Mouse (Mus musculus) ES-E14 (cell line): ENCODE data around the gene Trip11. TPM values are rescaled to one million over a fixed set of nuclear protein-coding genes. Genes with fewer than 3 reads are reported as not detected.

Source experiments
- DNase-seq: peaks from one replicate; pipeline ENCODE4 v3.0.0-alpha.2; 2013; ENCODE audit warnings: low read depth, low spot score
- H3K27ac ChIP-seq: 2 replicates; pipeline ENCODE4 v1.5.1; 2012; ENCODE audit warnings: low read depth, mild to moderate bottlenecking, low read length, moderate library complexity, mixed read lengths; ENCODE audit not compliant: poor library complexity, insufficient read depth, severe bottlenecking
- H3K36me3 ChIP-seq: 2 replicates; pipeline ENCODE4 v1.6.1; 2012; ENCODE audit warnings: mild to moderate bottlenecking, low read length, moderate library complexity, mixed read lengths; ENCODE audit not compliant: control insufficient read depth, poor library complexity, insufficient read depth, severe bottlenecking
- H3K4me1 ChIP-seq, 2 experiments: fragments of 150-350 bp in 1 of 2; sonication (generic) in 1 of 2; 2 replicates each; pipeline ENCODE4 v1.6.1; 2012; ENCODE audit warnings: low read length in 2 of 2, mild to moderate bottlenecking in 1 of 2, mixed read lengths in 1 of 2; ENCODE audit not compliant: control insufficient read depth in 2 of 2, insufficient read depth in 2 of 2, poor library complexity in 1 of 2
- H3K4me3 ChIP-seq, 2 experiments: fragments of 150-350 bp in 1 of 2; sonication (generic) in 1 of 2; 2 replicates each; pipeline ENCODE4 v1.5.1; 2012; ENCODE audit warnings: low read length in 2 of 2, low read depth in 1 of 2, mild to moderate bottlenecking in 1 of 2, mixed read lengths in 1 of 2; ENCODE audit not compliant: insufficient read depth in 1 of 2, poor library complexity in 1 of 2, severe bottlenecking in 1 of 2
- H3K9ac ChIP-seq: 2 replicates; pipeline ENCODE4 v1.6.1; 2012; ENCODE audit warnings: low read depth, mild to moderate bottlenecking, low read length, mixed read lengths; ENCODE audit not compliant: poor library complexity, insufficient read depth, severe bottlenecking
- H3K9me3 ChIP-seq: fragments of 150-350 bp; sonication (generic); 2 replicates; pipeline ENCODE4 v1.6.1; 2012; ENCODE audit warnings: low read depth, mild to moderate bottlenecking, low read length; ENCODE audit not compliant: control insufficient read depth, insufficient read depth
- CHD2 ChIP-seq: IDR thresholded peaks from 2 replicates; pipeline ENCODE4 v1.6.1; 2014; ENCODE audit warnings: mild to moderate bottlenecking, low read depth, low read length, inconsistent platforms
- HCFC1 ChIP-seq: IDR thresholded peaks from 2 replicates; pipeline ENCODE4 v1.6.1; 2012; ENCODE audit warnings: low read length, inconsistent platforms, borderline replicate concordance; ENCODE audit not compliant: insufficient read depth
- MAFK ChIP-seq: IDR thresholded peaks from 2 replicates; pipeline ENCODE4 v1.6.1; 2014; ENCODE audit warnings: mild to moderate bottlenecking, low read depth, low read length, inconsistent platforms; ENCODE audit not compliant: insufficient read depth
- ZC3H11A ChIP-seq: IDR thresholded peaks from 2 replicates; pipeline ENCODE4 v1.6.1; 2012; ENCODE audit warnings: low read depth, mild to moderate bottlenecking, inconsistent platforms, low read length, borderline replicate concordance
- ZNF384 ChIP-seq: IDR thresholded peaks from 2 replicates; pipeline ENCODE4 v1.6.1; 2012; ENCODE audit warnings: low read depth, low read length, inconsistent platforms
- in situ Hi-C, 2 experiments: fragments of 600-800 bp; cut with MboI; formaldehyde crosslinking; loops; one replicate each; pipeline ENCODE4 v1.15.1; 2025; ENCODE audit warnings: low sequenced_read_pairs in 2 of 2, inconsistent platforms in 1 of 2; ENCODE audit not compliant: unreplicated experiment in 2 of 2
- total RNA-seq: library from RNA; depleted of rRNA; stranded (reverse); fragments of 300-350 nt; gene quantifications from 2 replicates; pipeline ENCODE4 v1.2.3, GENCODE M21; 2012

Gene Trip11
- total RNA-seq, 1 experiment = 15.7 TPM

- Histone ChIP-seq H3K27ac (no peak overlapping the region), H3K4me1 (peaks cover 0 to 3% of the 10 kb centered on the region in 2 experiments; a peak in 1 of 4 replicates), H3K9ac (no peak overlapping the region), H3K36me3 (no peaks in the 10 kb centered on the region), H3K9me3 (no peaks in the 10 kb centered on the region), H3K4me3 (no peak overlapping the region)
- DNase-seq = no peak
- TF ChIP-seq HCFC1 = no peak
- no peak for TF ChIP-seq ZNF384
- TF ChIP-seq ZC3H11A = no peak
- TF ChIP-seq CHD2 = no peak
- TF ChIP-seq MAFK = no peak
- in situ Hi-C loops = no loop called here
These were observed 91.5 kb downstream of the Trip11 start for GRCm38 (mm10) chr12:101821596-101821995.

DNA sequence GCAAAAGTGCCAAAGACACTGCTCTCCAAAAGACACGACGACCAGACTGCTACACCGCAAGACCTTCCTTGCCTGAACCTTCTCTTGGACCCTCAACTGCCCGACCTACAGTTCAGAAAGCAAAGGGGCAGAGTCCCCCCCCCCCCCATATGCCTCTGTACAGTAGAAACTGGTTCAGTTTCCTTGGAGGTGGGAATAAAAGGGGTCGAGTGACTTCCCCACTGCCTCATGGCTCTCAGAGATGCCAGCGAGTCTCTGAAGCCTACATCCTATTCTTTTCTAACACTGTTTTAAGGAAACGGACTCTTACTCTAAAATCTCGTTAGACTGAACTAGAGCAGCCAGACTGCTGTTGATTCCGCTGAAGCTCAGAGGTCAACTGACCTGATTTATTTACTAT, 93.5 kb downstream of the Trip11 start:
- H3K4me1 ChIP-seq = peaks cover 0 to 3% of the 10 kb centered on the region in 2 experiments; a peak in 1 of 4 replicates
- no peaks in the 10 kb centered on the region for H3K9me3 ChIP-seq
- in situ Hi-C loops = no loop called here
- DNase-seq = no peak
- H3K9ac ChIP-seq = no peak overlapping the region
- no peak overlapping the region for H3K27ac ChIP-seq
- peak overlapping the region in 1 of 2 experiments; percentile 52; a peak in 2 of 4 replicates for H3K4me3 ChIP-seq
- no peaks in the 10 kb centered on the region for H3K36me3 ChIP-seq
- TF ChIP-seq ZNF384 (no peak), HCFC1 (no peak), ZC3H11A (no peak), MAFK (no peak), CHD2 (no peak)

- in situ Hi-C loops = no loop called here
- H3K4me3 ChIP-seq = peak within 1 kb of the TSS; percentile 50 to 52
- peaks cover 0 to 3% of the 10 kb centered on the region in 2 experiments; a peak in 1 of 4 replicates for H3K4me1 ChIP-seq
- H3K27ac ChIP-seq = no peak within 1 kb of the TSS
- H3K9ac ChIP-seq = peak within 1 kb of the TSS; percentile 14; the same call in 1 of the 2 replicates
- TF ChIP-seq HCFC1 (no peak), ZNF384 (no peak), CHD2 (no peak), ZC3H11A (no peak), MAFK (no peak)
- DNase-seq = no peak
- H3K9me3 ChIP-seq = no peaks in the 10 kb centered on the region
- H3K36me3 ChIP-seq = no peaks in the 10 kb centered on the region
These were observed 94.3 kb downstream of the Trip11 start, which contains the start of gene Fbln5 for GRCm38 (mm10) chr12:101818608-101819370. Gene Fbln5, minus strand, starts transcription at chr12:101819055.

GRCm38 (mm10) chr12:101818246-101818607, 94.8 kb downstream of the Trip11 start:
- no peak for DNase-seq
- in situ Hi-C loops = no loop called here
- TF ChIP-seq CHD2 = no peak
- TF ChIP-seq ZC3H11A = no peak
- no peak for TF ChIP-seq ZNF384
- TF ChIP-seq MAFK = no peak
- TF ChIP-seq HCFC1 = no peak
- Histone ChIP-seq H3K9ac (no peak overlapping the region), H3K36me3 (no peaks in the 10 kb centered on the region), H3K9me3 (no peaks in the 10 kb centered on the region), H3K4me1 (peaks cover 0 to 3% of the 10 kb centered on the region in 2 experiments; a peak in 1 of 4 replicates), H3K27ac (no peak overlapping the region), H3K4me3 (peak overlapping the region; percentile 50 to 52; a peak in 3 of 4 replicates)
